Mouse (Mus musculus) gastrocnemius, postnatal 10 days (tissue): ENCODE measurements around the gene Kbtbd3. TPM values are rescaled to one million over a fixed set of nuclear protein-coding genes. Genes with fewer than 3 reads are reported as not detected.

Experiments used
- microRNA-seq, 2 experiments: library from miRNA; unstranded; fragments of <30 nt; microRNA quantifications; one replicate each; pipeline ENCODE4 v1.2.0; 2021
- total RNA-seq, 2 experiments: library from RNA; stranded (reverse); gene quantifications; 2 replicates each; pipeline ENCODE4 v1.2.3; 2021

Kbtbd3 gene
- total RNA-seq, 2 experiments from 2014 or later, result 3.2 to 3.8 TPM

Small RNAs within 50 kb of the gene (microRNA-seq; reads per million reads assigned to microRNA genes)
- 0 reads per million in 2 experiments for gene Gm22195
- gene Gm23992, result 0 reads per million in 2 experiments

Other genes with a start within 250 kb of the Kbtbd3 start
- 10 to 100 TPM; 12.3 to 13.3 TPM for gene Aasdhppt, start 362 bp upstream of the Kbtbd3 start, total RNA-seq
- 10 to 100 TPM; 25.2 to 29.8 TPM for gene Msantd4, start 66.7 kb downstream of the Kbtbd3 start, total RNA-seq